Mouse (Mus musculus) layer of hippocampus, adult 9-10 months (tissue): ENCODE measurements at regions not wholly inside any gene's neighbourhood (a gene's known extent, or its start where the extent isn't known, plus 50 kb on each side); places are given as distances from the start of the nearest gene placed in this dataset.
A peak's percentile ranks its signal among the peaks of the same experiment; 100 is the strongest.

ENCODE experiments used
- DNase-seq: peaks from one replicate; pipeline ENCODE4 v3.0.0; 2022; ENCODE audit warnings: low spot score

GRCm38 (mm10) chr12:56472856-56473647 is 63.7 kb downstream of the Nkx2-1 start:
- no peak for DNase-seq

- DNase-seq: no peak
These were observed 65.7 kb downstream of the Nkx2-1 start for GRCm38 (mm10) chr12:56470932-56471500.

GRCm38 (mm10) chr12:56459508-56460119 is 77.1 kb downstream of the Nkx2-1 start:
- no peak for DNase-seq

- no peak for DNase-seq
These were observed 77.8 kb downstream of the Nkx2-1 start for GRCm38 (mm10) chr12:56458665-56459507.

GRCm38 (mm10) chr12:56457951-56458350 is 78.8 kb downstream of the Nkx2-1 start:
- no peak for DNase-seq

- DNase-seq: no peak
These were observed 79.4 kb downstream of the Nkx2-1 start for GRCm38 (mm10) chr12:56457356-56457755.

GRCm38 (mm10) chr12:56450261-56450660 is 86.4 kb downstream of the Nkx2-1 start:
- no peak for DNase-seq

GRCm38 (mm10) chr12:56448786-56449564 is 87.7 kb downstream of the Nkx2-1 start:
- DNase-seq: no peak

- no peak for DNase-seq
These were observed 95.4 kb downstream of the Nkx2-1 start for GRCm38 (mm10) chr12:56441166-56441817.

GRCm38 (mm10) chr12:56440068-56440847 is 94.6 kb upstream of the Mbip start:
- DNase-seq: no peak

- no peak for DNase-seq
These were observed 92.7 kb upstream of the Mbip start for GRCm38 (mm10) chr12:56438384-56438783.

- DNase-seq: no peak
These were observed 92.3 kb upstream of the Mbip start for GRCm38 (mm10) chr12:56437975-56438374.

GRCm38 (mm10) chr12:56426681-56427246 is 81.1 kb upstream of the Mbip start:
- no peak for DNase-seq

GRCm38 (mm10) chr12:56416106-56416505 is 70.4 kb upstream of the Mbip start:
- DNase-seq: no peak

- DNase-seq: peak; percentile 16
These were observed 69.4 kb upstream of the Mbip start for GRCm38 (mm10) chr12:56414861-56415765.

GRCm38 (mm10) chr12:56405658-56406057 is 60.0 kb upstream of the Mbip start:
- no peak for DNase-seq

- peak; percentile 20 for DNase-seq
These were observed 59.1 kb upstream of the Mbip start for GRCm38 (mm10) chr12:56404833-56405232.

- no peak for DNase-seq
These were observed 58.6 kb upstream of the Mbip start for GRCm38 (mm10) chr12:56404262-56404661.

- no peak for DNase-seq
These were observed 57.9 kb upstream of the Mbip start for GRCm38 (mm10) chr12:56403626-56404025.
